Mouse (Mus musculus) lung, embryonic 16.5 days (tissue): ENCODE data around the gene Hdac1. TPM values are rescaled to one million over a fixed set of nuclear protein-coding genes. Genes with fewer than 3 reads are reported as not detected.

Source experiments
- ATAC-seq: fragments of 200-750 bp; cut with Nextera tagmentation; 2 replicates; pipeline ENCODE4 v1.8.0; 2017; ENCODE audit warnings: low read depth, mild to moderate bottlenecking, moderate library complexity
- H3K27ac ChIP-seq: fragments of 300-500 bp; sonication (generic); 2 replicates; pipeline ENCODE4 v1.5.1; 2014; ENCODE audit warnings: mild to moderate bottlenecking, control low read depth, low read length
- H3K27me3 ChIP-seq: fragments of 300-500 bp; sonication (generic); 2 replicates; pipeline ENCODE4 v1.6.1; 2014; ENCODE audit warnings: low read depth, low read length, mixed read lengths; ENCODE audit not compliant: control insufficient read depth, insufficient read depth
- H3K36me3 ChIP-seq: fragments of 300-500 bp; sonication (generic); 2 replicates; pipeline ENCODE4 v1.6.1; 2014; ENCODE audit warnings: low read length; ENCODE audit not compliant: control insufficient read depth, insufficient read depth
- H3K4me1 ChIP-seq: fragments of 300-500 bp; sonication (generic); replicated peaks from 2 replicates; pipeline ENCODE4 v1.6.1; 2014; ENCODE audit warnings: low read length, mixed read lengths; ENCODE audit not compliant: control insufficient read depth, insufficient read depth
- H3K4me2 ChIP-seq: fragments of 300-500 bp; sonication (generic); 2 replicates; pipeline ENCODE4 v1.6.1; 2014; ENCODE audit warnings: low read depth, low read length, control low read depth
- H3K4me3 ChIP-seq: fragments of 300-500 bp; sonication (generic); 2 replicates; pipeline ENCODE4 v1.5.1; 2014; ENCODE audit warnings: mild to moderate bottlenecking, low read length, control low read depth
- H3K9ac ChIP-seq: fragments of 300-500 bp; sonication (generic); 2 replicates; pipeline ENCODE4 v1.6.1; 2014; ENCODE audit warnings: low read length, control low read depth
- H3K9me3 ChIP-seq: fragments of 300-500 bp; sonication (generic); 2 replicates; pipeline ENCODE4 v1.6.1; 2016; ENCODE audit warnings: low read length; ENCODE audit not compliant: control insufficient read depth
- WGBS: fragments of 180-500 bp; shearing (Covaris S2); extraction: QIAGEN DNeasy Blood & Tissue Kit; methylation state at CpG from one replicate; pipeline ENCODE4 v1.1.7; 2014; 5-methylcytosine and 5-hydroxymethylcytosine counted together
- polyA plus RNA-seq: library from polyadenylated mRNA; unstranded; fragments of >200 nt; fragmentation: Nextera tagmentation; extraction: Ambion mirVana; gene quantifications from 2 replicates; pipeline ENCODE4 v1.2.1, GENCODE M21; 2015

Hdac1 gene
- 243 and 247 TPM in 2 replicates for polyA plus RNA-seq

GRCm38 (mm10) chr4:129542592-129543141 lies at the start of gene Hdac1:
Gene Hdac1, minus strand, starts transcription at chr4:129542713.
- Histone ChIP-seq H3K9me3 (no peaks in the 10 kb centered on the region), H3K9ac (peak within 1 kb of the TSS; percentile 93), H3K36me3 (peaks cover 6% of the 10 kb centered on the region; the same call in 1 of the 2 replicates), H3K4me1 (peaks cover 18% of the 10 kb centered on the region), H3K4me3 (peak within 1 kb of the TSS; percentile 94), H3K4me2 (peak within 1 kb of the TSS; percentile 88), H3K27ac (peak within 1 kb of the TSS; percentile 77), H3K27me3 (no peaks in the 10 kb centered on the region)
- under 1% methylated on average over 46 of the region's 46 CpGs for WGBS
- peak; percentile 100 for ATAC-seq

- no peak overlapping the region for H3K27ac ChIP-seq
- H3K4me3 ChIP-seq, result no peak overlapping the region
- no peaks in the 10 kb centered on the region for H3K27me3 ChIP-seq
- H3K36me3 ChIP-seq, result peaks cover 30% of the 10 kb centered on the region
- no peak for ATAC-seq
- no peaks in the 10 kb centered on the region for H3K9me3 ChIP-seq
- H3K4me1 ChIP-seq, result peaks cover 3% of the 10 kb centered on the region
- no peak overlapping the region for H3K4me2 ChIP-seq
- 76% methylated on average over 4 of the region's 4 CpGs for WGBS
- H3K9ac ChIP-seq, result no peak overlapping the region
Observed at GRCm38 (mm10) chr4:129588865-129589264, 46.4 kb upstream of the Hdac1 start.

- H3K4me3 ChIP-seq, result no peak overlapping the region
- H3K36me3 ChIP-seq, result peaks cover 16% of the 10 kb centered on the region
- peaks cover 3% of the 10 kb centered on the region for H3K4me1 ChIP-seq
- H3K27ac ChIP-seq, result no peak overlapping the region
- H3K9ac ChIP-seq, result no peak overlapping the region
- H3K9me3 ChIP-seq, result no peaks in the 10 kb centered on the region
- no peak overlapping the region for H3K4me2 ChIP-seq
- 30% methylated on average over 1 of the region's 1 CpGs for WGBS
- ATAC-seq, result no peak
- H3K27me3 ChIP-seq, result no peaks in the 10 kb centered on the region
Observed at GRCm38 (mm10) chr4:129586943-129587342, 44.4 kb upstream of the Hdac1 start.

- Histone ChIP-seq H3K9ac (no peak overlapping the region), H3K36me3 (peaks cover 5% of the 10 kb centered on the region), H3K4me2 (peak overlapping the region; percentile 76; the same call in 1 of the 2 replicates), H3K4me3 (no peak overlapping the region), H3K4me1 (peaks cover 3% of the 10 kb centered on the region), H3K27me3 (no peaks in the 10 kb centered on the region), H3K9me3 (no peaks in the 10 kb centered on the region), H3K27ac (no peak overlapping the region)
- ATAC-seq, result no peak
- WGBS, result 76% methylated on average over 9 of the region's 9 CpGs
Observed at GRCm38 (mm10) chr4:129585773-129586172, 43.3 kb upstream of the Hdac1 start.

GRCm38 (mm10) chr4:129584884-129585608 lies 42.5 kb upstream of the Hdac1 start:
- Histone ChIP-seq H3K9ac (peak overlapping the region; percentile 69), H3K4me2 (peak overlapping the region; percentile 76), H3K4me1 (peaks cover 3% of the 10 kb centered on the region), H3K27ac (peak overlapping the region; percentile 71), H3K9me3 (no peaks in the 10 kb centered on the region), H3K27me3 (no peaks in the 10 kb centered on the region), H3K36me3 (no peaks in the 10 kb centered on the region), H3K4me3 (peak overlapping the region; percentile 55)
- WGBS, result 1% methylated on average over 36 of the region's 36 CpGs
- ATAC-seq, result peak; percentile 81

GRCm38 (mm10) chr4:129584370-129584769 lies 41.9 kb upstream of the Hdac1 start:
- Histone ChIP-seq H3K4me3 (peak overlapping the region; percentile 55), H3K4me2 (peak overlapping the region; percentile 76), H3K9me3 (no peaks in the 10 kb centered on the region), H3K27ac (peak overlapping the region; percentile 71; the same call in 1 of the 2 replicates), H3K36me3 (no peaks in the 10 kb centered on the region), H3K9ac (peak overlapping the region; percentile 69), H3K27me3 (no peaks in the 10 kb centered on the region), H3K4me1 (peaks cover 3% of the 10 kb centered on the region)
- ATAC-seq, result no peak
- WGBS, result 63% methylated on average over 1 of the region's 1 CpGs

GRCm38 (mm10) chr4:129582251-129582650 lies 39.7 kb upstream of the Hdac1 start:
- Histone ChIP-seq H3K9me3 (no peaks in the 10 kb centered on the region), H3K27ac (no peak overlapping the region), H3K4me2 (no peak overlapping the region), H3K4me3 (no peak overlapping the region), H3K27me3 (no peaks in the 10 kb centered on the region), H3K36me3 (no peaks in the 10 kb centered on the region), H3K9ac (no peak overlapping the region), H3K4me1 (peaks cover 5% of the 10 kb centered on the region)
- WGBS, result 75% methylated on average over 1 of the region's 1 CpGs
- ATAC-seq, result no peak

- H3K27me3 ChIP-seq, result no peaks in the 10 kb centered on the region; the same call in 1 of the 2 replicates
- H3K36me3 ChIP-seq, result no peaks in the 10 kb centered on the region
- H3K9ac ChIP-seq, result no peak overlapping the region
- no peak overlapping the region for H3K4me3 ChIP-seq
- H3K27ac ChIP-seq, result no peak overlapping the region
- no peak overlapping the region for H3K4me2 ChIP-seq
- H3K9me3 ChIP-seq, result no peaks in the 10 kb centered on the region
- 56% methylated on average over 7 of the region's 7 CpGs for WGBS
- peaks cover 8% of the 10 kb centered on the region for H3K4me1 ChIP-seq
- no peak for ATAC-seq
Observed at GRCm38 (mm10) chr4:129580347-129580746, 37.8 kb upstream of the Hdac1 start.

- peak within 1 kb of the TSS; percentile 52 for H3K27ac ChIP-seq
- H3K9ac ChIP-seq, result no peak within 1 kb of the TSS
- no peak within 1 kb of the TSS for H3K4me3 ChIP-seq
- ATAC-seq, result peak; percentile 47; the same call in 1 of the 2 replicates
- H3K4me2 ChIP-seq, result peak within 1 kb of the TSS; percentile 36; the same call in 1 of the 2 replicates
- H3K27me3 ChIP-seq, result no peaks in the 10 kb centered on the region; the same call in 1 of the 2 replicates
- 64% methylated on average over 5 of the region's 5 CpGs for WGBS
- H3K4me1 ChIP-seq, result peaks cover 5% of the 10 kb centered on the region; the same call in 1 of the 2 replicates
- no peaks in the 10 kb centered on the region for H3K9me3 ChIP-seq
- no peaks in the 10 kb centered on the region for H3K36me3 ChIP-seq
Observed at GRCm38 (mm10) chr4:129578466-129578865, 36.0 kb upstream of the Hdac1 start, which contains the start of gene Fam167b. Gene Fam167b, minus strand, starts transcription at chr4:129578549.
